Mouse (Mus musculus): Measurements from ENCODE around the gene Pram1.
A peak's percentile ranks its signal among the peaks of the same experiment; 100 is the strongest.

- TF ChIP-seq CTCF (IDR thresholded peaks at IDR 0.05; ENCODE audit: extremely low read depth, insufficient read length, insufficient replicate concordance, low read depth, low read length), result no peak
- TF ChIP-seq POLR2A (IDR thresholded peaks at IDR 0.05; ENCODE audit: low read depth, low read length), result peak; percentile 37; the same call in 1 of the 2 replicates
Observed at GRCm38 (mm10) chr17:33628621-33629486, 9.0 kb upstream of the Pram1 start, which contains the start of gene Zfp414.

Measured in small intestine, adult 2 months (tissue).